Mouse (Mus musculus) embryonic fibroblast, embryonic 13.5 days (primary cell): ENCODE measurements at regions not wholly inside any gene's neighbourhood (a gene's known extent, or its start where the extent isn't known, plus 50 kb on each side); places are given as distances from the start of the nearest gene placed in this dataset.

Experiments used
- H3K27ac ChIP-seq: 2 replicates; pipeline ENCODE4 v1.5.1; 2012; ENCODE audit warnings: low read length, control low read depth, inconsistent platforms; ENCODE audit not compliant: insufficient read depth
- H3K4me1 ChIP-seq: 2 replicates; pipeline ENCODE4 v1.6.1; 2011; ENCODE audit warnings: low read length; ENCODE audit not compliant: control insufficient read depth, insufficient read depth
- H3K4me3 ChIP-seq: 2 replicates; pipeline ENCODE4 v1.5.1; 2011; ENCODE audit warnings: mild to moderate bottlenecking, control low read depth, low read length; ENCODE audit not compliant: insufficient read depth
- CTCF ChIP-seq: IDR thresholded peaks from 2 replicates; pipeline ENCODE4 v1.5.1; 2011; ENCODE audit warnings: mild to moderate bottlenecking, control low read depth, low read length, moderate library complexity, borderline replicate concordance; ENCODE audit not compliant: insufficient read depth
- POLR2A ChIP-seq: IDR thresholded peaks from 2 replicates; pipeline ENCODE4 v1.6.1; 2011; ENCODE audit warnings: low read depth, mild to moderate bottlenecking, control low read depth, low read length, moderate library complexity

DNA sequence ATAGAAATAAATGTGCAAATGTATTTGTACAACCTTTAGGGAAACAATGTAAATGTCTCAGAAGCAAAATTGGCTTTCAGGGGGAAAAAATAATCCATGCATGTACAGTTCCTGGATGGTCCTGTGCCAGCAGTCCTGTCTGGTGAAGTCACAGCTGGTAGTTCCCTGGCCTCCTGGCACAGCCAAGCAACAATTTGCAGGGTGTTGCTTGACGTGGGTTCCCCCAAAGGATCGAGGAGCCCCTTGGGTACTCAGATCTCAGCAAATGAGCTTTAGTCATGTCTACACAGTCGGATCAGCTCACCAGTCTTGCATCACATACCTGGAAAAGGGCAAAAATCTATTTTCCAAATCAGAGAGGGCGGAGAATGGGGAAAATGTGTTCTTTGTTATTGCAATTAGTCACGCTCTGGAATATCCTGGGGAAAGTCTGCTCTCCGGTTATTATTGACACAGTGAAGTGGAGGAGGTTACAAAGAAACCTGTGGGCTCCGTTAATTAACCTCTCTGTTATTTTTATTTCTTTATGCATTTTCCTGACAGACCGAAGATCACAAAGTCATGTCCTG lies 106.9 kb downstream of the Tex36 start:
- H3K4me1 ChIP-seq, result peaks cover 5% of the 10 kb centered on the region
- H3K4me3 ChIP-seq, result no peak overlapping the region
- 0 out of 2 replicates have a peak overlapping the region, but pooled peaks have one; percentile 10 for H3K27ac ChIP-seq
- TF ChIP-seq CTCF (no peak), POLR2A (no peak)

- Histone ChIP-seq H3K27ac (no peak overlapping the region), H3K4me1 (peaks cover 5% of the 10 kb centered on the region), H3K4me3 (no peak overlapping the region)
- TF ChIP-seq CTCF, result no peak
- no peak for TF ChIP-seq POLR2A
Observed at GRCm38 (mm10) chr7:133494256-133494981, 107.5 kb downstream of the Tex36 start.

GRCm38 (mm10) chr7:133492626-133493025 lies 109.3 kb downstream of the Tex36 start:
- TF ChIP-seq POLR2A (no peak), CTCF (no peak)
- Histone ChIP-seq H3K27ac (no peak overlapping the region), H3K4me1 (peaks cover 5% of the 10 kb centered on the region), H3K4me3 (no peak overlapping the region)

- H3K27ac ChIP-seq, result no peak overlapping the region
- no peak overlapping the region for H3K4me3 ChIP-seq
- H3K4me1 ChIP-seq, result no peaks in the 10 kb centered on the region
- TF ChIP-seq POLR2A, result no peak
- no peak for TF ChIP-seq CTCF
Observed at GRCm38 (mm10) chr7:133487887-133488630, 113.9 kb downstream of the Tex36 start.

DNA sequence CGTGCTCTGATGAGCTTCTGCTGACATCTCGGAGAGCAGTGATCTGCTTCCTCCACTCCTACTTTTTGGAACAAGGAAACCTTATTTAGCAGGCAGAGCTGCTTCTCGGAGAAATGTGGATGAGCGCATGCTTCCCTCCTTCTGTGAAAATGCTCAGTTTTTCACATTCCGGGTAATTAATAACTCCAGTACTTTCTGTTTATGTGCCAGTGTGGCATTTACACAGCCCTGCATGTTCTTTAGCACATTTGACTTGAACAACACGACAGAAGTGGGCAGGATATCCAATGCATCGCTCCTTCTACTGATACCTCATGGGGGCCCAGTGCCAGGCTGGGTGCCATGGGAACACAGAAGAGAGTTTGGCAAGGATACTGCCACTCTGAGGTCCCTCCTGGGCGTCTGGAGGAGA lies 117.5 kb downstream of the Tex36 start:
- TF ChIP-seq CTCF (no peak), POLR2A (no peak)
- Histone ChIP-seq H3K4me3 (no peak overlapping the region), H3K4me1 (no peaks in the 10 kb centered on the region), H3K27ac (no peak overlapping the region)

DNA sequence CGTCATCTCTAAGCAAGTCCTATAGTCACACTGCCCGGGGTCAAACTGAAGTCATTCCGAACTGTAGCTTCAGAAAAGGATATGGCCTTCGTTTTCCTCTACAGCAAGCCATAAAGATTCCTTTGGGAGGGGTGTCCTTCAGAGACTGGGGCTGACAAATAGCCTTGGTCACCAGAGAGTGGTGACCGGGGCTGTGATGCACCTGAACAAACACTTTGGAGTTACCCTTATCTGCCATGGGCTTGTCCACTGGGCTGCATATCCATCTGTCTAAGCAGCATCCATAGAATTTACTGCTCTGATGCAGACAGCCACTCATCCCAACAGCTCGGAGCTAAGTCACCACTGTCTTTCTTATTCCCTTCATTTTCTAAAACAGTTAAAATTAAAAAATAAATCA lies 120.4 kb downstream of the Tex36 start:
- H3K27ac ChIP-seq, result no peak overlapping the region
- TF ChIP-seq CTCF (no peak), POLR2A (no peak)
- H3K4me3 ChIP-seq, result no peak overlapping the region
- no peaks in the 10 kb centered on the region for H3K4me1 ChIP-seq

GRCm38 (mm10) chr7:133479679-133480078 lies 122.3 kb downstream of the Tex36 start:
- no peak overlapping the region for H3K27ac ChIP-seq
- H3K4me1 ChIP-seq, result no peaks in the 10 kb centered on the region
- TF ChIP-seq POLR2A (no peak), CTCF (no peak)
- no peak overlapping the region for H3K4me3 ChIP-seq

GRCm38 (mm10) chr7:133477933-133478332 lies 124.0 kb downstream of the Tex36 start:
- Histone ChIP-seq H3K4me3 (no peak overlapping the region), H3K4me1 (no peaks in the 10 kb centered on the region), H3K27ac (no peak overlapping the region)
- TF ChIP-seq POLR2A, result no peak
- TF ChIP-seq CTCF, result no peak

- no peak overlapping the region for H3K27ac ChIP-seq
- H3K4me3 ChIP-seq, result no peak overlapping the region
- no peaks in the 10 kb centered on the region for H3K4me1 ChIP-seq
- TF ChIP-seq CTCF (no peak), POLR2A (no peak)
Observed at GRCm38 (mm10) chr7:133477221-133477620, 124.7 kb downstream of the Tex36 start.

DNA sequence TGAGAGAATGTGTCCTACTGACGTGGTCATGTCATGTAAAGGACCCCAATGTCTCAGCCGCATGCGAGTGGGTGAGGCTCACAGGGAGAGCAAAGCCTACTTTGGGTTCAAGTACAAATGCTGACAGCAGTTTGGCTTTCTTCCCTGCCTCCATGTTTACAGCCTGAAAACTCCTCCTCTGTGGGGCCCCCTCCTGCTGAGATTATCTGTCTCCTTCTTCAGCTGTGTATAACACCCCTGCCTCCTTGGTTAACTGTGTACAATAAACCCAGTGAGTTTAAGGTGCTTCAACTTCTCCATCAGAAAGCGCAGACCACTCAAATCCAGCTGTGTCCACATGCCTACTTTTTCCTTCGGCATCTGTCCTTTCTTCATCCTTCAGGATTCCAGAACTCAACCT lies 130.3 kb downstream of the Tex36 start:
- no peak overlapping the region for H3K27ac ChIP-seq
- H3K4me3 ChIP-seq, result no peak overlapping the region
- TF ChIP-seq CTCF, result no peak
- TF ChIP-seq POLR2A, result no peak
- H3K4me1 ChIP-seq, result no peaks in the 10 kb centered on the region

- no peak overlapping the region for H3K4me3 ChIP-seq
- TF ChIP-seq POLR2A, result no peak
- no peak for TF ChIP-seq CTCF
- no peak overlapping the region for H3K27ac ChIP-seq
- no peaks in the 10 kb centered on the region for H3K4me1 ChIP-seq
Observed at GRCm38 (mm10) chr7:133470620-133470958, 131.4 kb downstream of the Tex36 start.
